Mouse (Mus musculus): ENCODE data around the gene Ptprn. TPM values are rescaled to one million over a fixed set of nuclear protein-coding genes. Genes with fewer than 3 reads are reported as not detected.

Gene Ptprn
- total and polyA plus RNA-seq, 3 experiments, result not detected

DNA sequence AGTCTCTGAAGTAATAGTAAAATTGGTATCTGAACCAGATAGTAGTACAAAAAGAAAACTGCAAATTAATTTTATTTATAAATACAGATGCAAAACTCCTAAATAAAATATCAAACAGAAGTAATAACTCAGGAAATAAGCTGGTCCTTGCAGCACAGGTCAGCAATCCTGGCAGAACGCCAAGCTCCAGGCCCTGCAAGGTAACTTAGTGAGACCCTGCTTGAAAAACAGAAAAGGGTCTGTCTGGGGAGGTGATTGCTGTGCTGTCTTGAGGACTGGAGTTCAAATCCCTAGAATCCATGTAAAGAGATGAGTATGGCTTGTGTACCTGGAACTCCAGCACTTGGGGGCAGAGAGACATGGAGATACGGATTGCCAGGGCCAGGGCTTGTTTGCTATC lies 40.4 kb upstream of the Ptprn start (continued):
- no peak for TF ChIP-seq IRF4 (IDR thresholded peaks at IDR 0.05; ENCODE audit: low read depth, low read length)
- TF ChIP-seq MEF2A (IDR thresholded peaks at IDR 0.05; ENCODE audit: borderline replicate concordance, low read depth, low read length), result no peak
- TF ChIP-seq POLR2AphosphoS2 (IDR thresholded peaks at IDR 0.05; ENCODE audit: low read depth, low read length), result no peak

DNA sequence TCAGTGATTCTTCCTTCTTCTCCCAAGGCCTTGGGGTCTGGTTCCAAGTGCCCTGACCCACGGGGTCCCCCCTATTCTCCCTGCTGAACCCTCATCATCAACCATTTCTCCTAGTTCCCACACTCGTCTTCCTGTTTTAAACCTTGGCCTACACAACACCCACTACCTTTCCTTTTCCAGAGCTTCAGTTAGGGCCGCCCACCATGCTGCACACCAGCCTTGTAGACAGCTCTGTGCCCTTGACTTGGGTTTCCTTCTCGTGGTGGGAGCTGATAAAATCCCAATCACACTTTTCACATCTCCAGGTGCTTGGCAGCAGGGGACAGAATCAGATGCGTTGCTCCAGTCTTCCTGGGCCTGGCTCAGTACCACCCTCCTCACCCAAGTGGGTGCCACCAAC lies 30.0 kb upstream of the Ptprn start:
- Histone ChIP-seq H3K4me1 (ENCODE audit: control insufficient read depth in 1 of 2, insufficient read depth in 2 of 2) (0 out of 4 replicates have a peak, but pooled peaks cover 0 to 4% of the 10 kb centered on the region in 2 experiments), H3K4me3 (replicated peaks in 1 of 3; ENCODE audit: low read depth in 2 of 3, low read length in 2 of 3, poor library complexity in 1 of 3) (no peak overlapping the region), H3K27me3 (replicated peaks) (peaks cover 25% of the 10 kb centered on the region), H3K79me2 (replicated peaks; ENCODE audit: control insufficient read depth, extremely low read depth, insufficient read depth, poor library complexity, severe bottlenecking) (no peaks in the 10 kb centered on the region), H3K36me3 (replicated peaks in 1 of 2; ENCODE audit: control insufficient read depth in 1 of 2, insufficient read depth in 1 of 2, low read length in 1 of 2) (no peaks in the 10 kb centered on the region), H3K4me2 (ENCODE audit: insufficient read depth, low read depth, poor library complexity, severe bottlenecking) (no peak overlapping the region), H3K27ac (ENCODE audit: insufficient read depth, low read depth) (no peak overlapping the region), H3K9ac (ENCODE audit: insufficient read depth, low read depth) (no peak overlapping the region), H3K9me3 (replicated peaks; ENCODE audit: low read length) (no peaks in the 10 kb centered on the region)
- no peak for TF ChIP-seq MYC (IDR thresholded peaks at IDR 0.05; ENCODE audit: low read depth, low read length)
- no peak for TF ChIP-seq KAT2A (IDR thresholded peaks at IDR 0.05; ENCODE audit: insufficient replicate concordance, low read length)
- TF ChIP-seq GABPA (IDR thresholded peaks at IDR 0.05; ENCODE audit: insufficient replicate concordance, low read depth, low read length), result no peak
- no peak for TF ChIP-seq ZMIZ1 (IDR thresholded peaks at IDR 0.05; ENCODE audit: low read depth, low read length)
- no peak for TF ChIP-seq POLR2AphosphoS2 (IDR thresholded peaks at IDR 0.05; ENCODE audit: low read depth, low read length)
- no peak for TF ChIP-seq MXI1 (IDR thresholded peaks at IDR 0.05; ENCODE audit: low read depth, low read length)
- dilution Hi-C loops (cut with MboI; ENCODE audit: extremely low pct_ligation_motif_present, extremely low pct_unique_long_range_greater_than_20kb, low sequenced_read_pairs) (no loop called here), in situ Hi-C loops (cut with MboI; ENCODE audit: low pct_ligation_motif_present, low pct_unique_long_range_greater_than_20kb, low sequenced_read_pairs) (no loop called here)
- DNase-seq (ENCODE audit: extremely low read depth), result no peak

DNA sequence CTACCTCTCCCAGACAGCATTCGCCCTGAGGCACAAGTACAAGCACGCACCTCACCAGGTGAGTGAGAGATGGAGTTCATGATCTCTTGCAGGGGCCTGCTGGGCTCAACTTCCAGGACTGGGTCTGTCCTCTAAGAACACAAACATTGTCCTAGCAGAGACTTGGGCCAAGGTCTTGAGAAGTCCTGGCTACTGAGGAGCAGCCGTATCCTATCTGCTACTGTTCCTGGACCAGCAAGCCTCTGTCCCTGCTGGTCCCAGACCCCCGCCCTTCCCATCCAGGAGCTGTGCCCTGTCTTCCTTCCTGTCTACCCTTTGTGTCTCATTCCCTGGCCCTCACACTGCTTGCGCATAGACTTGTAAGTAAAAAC lies 29.0 kb upstream of the Ptprn start:
- no peak for TF ChIP-seq CHD2 (IDR thresholded peaks at IDR 0.05; ENCODE audit: low read length)
- no peak for TF ChIP-seq CHD1 (IDR thresholded peaks at IDR 0.05; ENCODE audit: low read depth, low read length)
- TF ChIP-seq TBP (conservative IDR thresholded peaks at IDR 0.05; ENCODE audit: low read depth, low read length), result no peak
- no peak for TF ChIP-seq IRF4 (IDR thresholded peaks at IDR 0.05; ENCODE audit: low read depth, low read length)
- TF ChIP-seq JUND (conservative IDR thresholded peaks at IDR 0.05; ENCODE audit: low read depth, low read length), result no peak
- TF ChIP-seq POLR2A (IDR thresholded peaks at IDR 0.05; ENCODE audit: low read depth, low read length), result no peak
- TF ChIP-seq RAD21 (IDR thresholded peaks at IDR 0.05; ENCODE audit: low read depth, low read length), result no peak
- no peak for TF ChIP-seq MAZ (IDR thresholded peaks at IDR 0.05; ENCODE audit: low read depth, low read length)
- no peak for TF ChIP-seq RCOR1 (conservative IDR thresholded peaks at IDR 0.05; ENCODE audit: low read depth, low read length)
- TF ChIP-seq MAFK (IDR thresholded peaks at IDR 0.05; ENCODE audit: insufficient replicate concordance, low read length), result no peak
- TF ChIP-seq ZC3H11A (IDR thresholded peaks at IDR 0.05; ENCODE audit: low read depth, low read length), result no peak
- no peak for TF ChIP-seq E2F4 (IDR thresholded peaks at IDR 0.05; ENCODE audit: insufficient replicate concordance, low read depth, low read length)
- TF ChIP-seq KAT2A (IDR thresholded peaks at IDR 0.05; ENCODE audit: insufficient replicate concordance, low read length), result no peak
- dilution Hi-C loops (cut with MboI; ENCODE audit: extremely low pct_ligation_motif_present, extremely low pct_unique_long_range_greater_than_20kb, low sequenced_read_pairs), result no loop called here
- no peaks in the 10 kb centered on the region for H3K36me3 ChIP-seq (replicated peaks in 1 of 2; ENCODE audit: control insufficient read depth in 1 of 2, insufficient read depth in 1 of 2, low read length in 1 of 2)
- H3K4me2 ChIP-seq (ENCODE audit: insufficient read depth, low read depth, poor library complexity, severe bottlenecking), result no peak overlapping the region
- H3K79me2 ChIP-seq (replicated peaks; ENCODE audit: control insufficient read depth, extremely low read depth, insufficient read depth, poor library complexity, severe bottlenecking), result no peaks in the 10 kb centered on the region
- no peak for DNase-seq (ENCODE audit: extremely low read depth)
- no peak overlapping the region for H3K27ac ChIP-seq (ENCODE audit: insufficient read depth, low read depth)
- H3K4me3 ChIP-seq (replicated peaks in 1 of 3; ENCODE audit: low read depth in 2 of 3, low read length in 2 of 3, poor library complexity in 1 of 3), result no peak overlapping the region
- in situ Hi-C loops (cut with MboI; ENCODE audit: low pct_ligation_motif_present, low pct_unique_long_range_greater_than_20kb, low sequenced_read_pairs), result no loop called here
- H3K4me1 ChIP-seq (ENCODE audit: control insufficient read depth in 1 of 2, insufficient read depth in 2 of 2), result 0 out of 4 replicates have a peak, but pooled peaks cover 0 to 4% of the 10 kb centered on the region in 2 experiments
- H3K9me3 ChIP-seq (replicated peaks; ENCODE audit: low read length), result no peaks in the 10 kb centered on the region
- peaks cover 33% of the 10 kb centered on the region for H3K27me3 ChIP-seq (replicated peaks)
- no peak overlapping the region for H3K9ac ChIP-seq (ENCODE audit: insufficient read depth, low read depth)
